Mouse (Mus musculus): ENCODE results near the gene Gm5485.
A peak's percentile ranks its signal among the peaks of the same experiment; 100 is the strongest.

Gene Gm5485

DNA sequence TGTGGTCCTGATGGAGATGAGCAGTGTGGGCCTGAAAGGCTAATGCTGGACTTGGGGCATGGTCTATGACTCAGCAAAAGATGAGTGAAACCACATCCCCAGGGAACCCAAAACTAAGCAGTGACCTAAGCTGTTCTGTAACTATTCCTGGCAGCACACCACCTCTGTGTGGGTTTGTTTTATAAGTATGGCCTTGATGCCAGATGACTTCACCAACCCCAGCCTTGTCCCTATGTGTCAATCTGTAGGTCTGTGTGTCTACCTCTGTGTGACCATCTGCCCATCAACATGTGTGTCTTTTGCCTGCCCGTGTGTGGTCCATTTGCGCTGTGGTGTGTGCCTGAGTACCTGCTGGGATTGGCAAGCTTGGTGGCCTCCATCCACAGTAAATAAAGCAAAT is 44.1 kb downstream of the Gm5485 start:
- peak; percentile 52 to 56 for DNase-seq

DNA sequence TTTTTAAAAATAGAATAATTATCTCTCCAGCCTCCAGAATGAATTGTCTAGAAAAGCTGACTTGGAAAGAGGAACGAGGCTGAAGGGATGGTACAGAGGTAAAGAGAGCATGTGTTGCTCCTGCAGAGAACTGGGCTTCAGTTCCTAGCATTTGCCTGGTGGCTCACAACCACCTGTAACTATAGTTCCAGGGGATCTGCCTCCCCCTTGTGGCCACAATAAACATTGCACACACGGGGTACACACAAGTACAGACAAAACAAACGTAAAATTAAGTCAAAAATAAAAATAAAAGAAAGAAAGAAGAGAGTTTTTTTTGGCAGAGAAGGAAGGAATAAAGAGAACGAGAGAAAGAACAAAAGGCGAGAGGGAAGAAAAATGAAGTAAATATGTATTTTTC is 45.4 kb downstream of the Gm5485 start:
- no peak for DNase-seq

DNA sequence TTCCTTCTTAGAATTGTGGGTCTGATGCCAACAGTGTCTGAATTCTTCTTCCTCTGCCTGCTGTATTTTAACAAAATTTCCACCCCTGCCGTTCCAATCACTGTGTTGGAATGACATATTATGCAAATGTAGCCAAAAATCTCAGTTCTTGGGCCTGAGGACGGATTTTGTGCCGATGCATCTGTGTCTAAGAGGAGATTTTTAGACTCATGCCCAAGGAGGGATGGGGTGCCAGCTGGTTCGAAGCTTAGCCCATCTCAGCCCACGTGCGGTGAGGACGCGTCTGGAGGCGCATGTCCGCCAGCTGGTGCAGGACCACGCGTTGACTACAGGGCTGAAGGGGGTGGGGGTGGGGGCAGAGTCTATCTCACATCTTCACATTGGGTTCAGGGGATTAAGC is 51.3 kb downstream of the Gm5485 start:
- DNase-seq, result peak; percentile 53 to 69

DNA sequence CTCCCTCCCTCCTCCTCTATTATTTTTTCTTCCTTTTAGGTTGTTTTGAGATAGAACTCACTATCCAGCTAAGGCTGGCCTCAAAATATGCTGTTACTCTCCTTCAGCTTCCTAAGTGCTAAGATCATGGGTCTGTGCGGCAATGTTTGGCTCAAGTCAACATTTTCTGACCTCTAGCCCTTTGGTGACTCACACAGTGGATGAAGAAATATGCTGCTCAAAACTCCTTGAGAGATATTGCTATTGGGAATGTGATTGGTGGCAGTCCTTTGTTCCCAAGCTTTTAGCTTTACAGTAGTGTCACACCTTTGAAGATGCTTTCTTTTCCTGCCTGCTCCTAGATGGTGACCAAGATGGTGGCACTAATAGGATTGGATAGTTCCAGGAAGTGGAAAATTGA is 55.8 kb downstream of the Gm5485 start:
- DNase-seq, result no peak

DNA sequence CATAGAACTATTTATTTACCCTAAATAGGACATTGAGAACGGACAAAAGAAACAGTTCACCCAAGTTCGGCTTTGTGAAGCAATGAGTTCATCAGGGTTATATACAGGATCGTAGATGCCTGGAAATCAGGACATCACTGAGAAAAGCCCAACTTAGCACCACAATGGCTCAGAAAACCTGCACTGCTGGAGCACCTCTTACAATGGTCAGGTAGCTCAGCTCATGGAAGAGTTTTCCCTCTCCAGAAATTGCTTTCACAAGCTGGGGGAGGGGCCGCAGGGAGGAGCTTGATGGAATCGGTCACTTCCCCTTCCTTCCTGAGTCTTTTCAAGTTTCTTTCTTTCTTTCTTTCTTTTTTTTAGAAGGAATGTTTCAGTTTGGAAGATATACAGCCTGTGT is 56.5 kb downstream of the Gm5485 start:
- DNase-seq, result no peak
